Mouse (Mus musculus) liver, embryonic 15.5 days (tissue): ENCODE measurements at regions not wholly inside any gene's neighbourhood (a gene's known extent, or its start where the extent isn't known, plus 50 kb on each side); places are given as distances from the start of the nearest gene placed in this dataset.

ENCODE experiments used
- ATAC-seq: fragments of 200-750 bp; cut with Nextera tagmentation; 2 replicates; pipeline ENCODE4 v1.8.0; 2017; ENCODE audit warnings: moderate number of reproducible peaks, mild to moderate bottlenecking, moderate library complexity; ENCODE audit not compliant: insufficient read depth
- H3K27ac ChIP-seq: fragments of 300-500 bp; sonication (generic); replicated peaks from 2 replicates; pipeline ENCODE4 v1.5.1; 2015; ENCODE audit warnings: mild to moderate bottlenecking, inconsistent platforms
- H3K27me3 ChIP-seq: fragments of 300-500 bp; sonication (generic); 2 replicates; pipeline ENCODE4 v1.6.1; 2015; ENCODE audit warnings: mild to moderate bottlenecking, inconsistent platforms
- H3K36me3 ChIP-seq: fragments of 300-500 bp; sonication (generic); replicated peaks from 2 replicates; pipeline ENCODE4 v1.6.1; 2015; ENCODE audit warnings: moderate library complexity, mild to moderate bottlenecking, inconsistent platforms
- H3K4me1 ChIP-seq: fragments of 300-500 bp; sonication (generic); replicated peaks from 2 replicates; pipeline ENCODE4 v1.6.1; 2015; ENCODE audit warnings: inconsistent platforms
- H3K4me2 ChIP-seq: fragments of 300-500 bp; sonication (generic); 2 replicates; pipeline ENCODE4 v1.6.1; 2015; ENCODE audit warnings: moderate library complexity, mild to moderate bottlenecking, inconsistent platforms
- H3K4me3 ChIP-seq: fragments of 300-500 bp; sonication (generic); replicated peaks from 2 replicates; pipeline ENCODE4 v1.5.1; 2015; ENCODE audit warnings: mild to moderate bottlenecking, inconsistent platforms
- H3K9ac ChIP-seq: fragments of 300-500 bp; sonication (generic); 2 replicates; pipeline ENCODE4 v1.6.1; 2015; ENCODE audit warnings: moderate library complexity, mild to moderate bottlenecking, inconsistent platforms
- H3K9me3 ChIP-seq: fragments of 300-500 bp; sonication (generic); replicated peaks from 2 replicates; pipeline ENCODE4 v1.6.1; 2016; ENCODE audit warnings: inconsistent platforms
- WGBS: fragments of 180-500 bp; shearing (Covaris S2); methylation state at CpG from one replicate; pipeline ENCODE4 v1.1.7; 2015; ENCODE audit warnings: mixed read lengths; ENCODE audit not compliant: insufficient replicate concordance; 5-methylcytosine and 5-hydroxymethylcytosine counted together

- WGBS: 43% methylated on average over 16 of the region's 16 CpGs
- H3K4me1 ChIP-seq: no peaks in the 10 kb centered on the region
- H3K9me3 ChIP-seq: no peaks in the 10 kb centered on the region
- no peak overlapping the region for H3K9ac ChIP-seq
- no peaks in the 10 kb centered on the region for H3K36me3 ChIP-seq
- no peak overlapping the region for H3K4me2 ChIP-seq
- ATAC-seq: no peak
- H3K4me3 ChIP-seq: no peak overlapping the region
- no peaks in the 10 kb centered on the region for H3K27me3 ChIP-seq
- no peak overlapping the region for H3K27ac ChIP-seq
Observed at GRCm38 (mm10) chr1:64226001-64226918, 104.2 kb upstream of the Klf7 start.

DNA sequence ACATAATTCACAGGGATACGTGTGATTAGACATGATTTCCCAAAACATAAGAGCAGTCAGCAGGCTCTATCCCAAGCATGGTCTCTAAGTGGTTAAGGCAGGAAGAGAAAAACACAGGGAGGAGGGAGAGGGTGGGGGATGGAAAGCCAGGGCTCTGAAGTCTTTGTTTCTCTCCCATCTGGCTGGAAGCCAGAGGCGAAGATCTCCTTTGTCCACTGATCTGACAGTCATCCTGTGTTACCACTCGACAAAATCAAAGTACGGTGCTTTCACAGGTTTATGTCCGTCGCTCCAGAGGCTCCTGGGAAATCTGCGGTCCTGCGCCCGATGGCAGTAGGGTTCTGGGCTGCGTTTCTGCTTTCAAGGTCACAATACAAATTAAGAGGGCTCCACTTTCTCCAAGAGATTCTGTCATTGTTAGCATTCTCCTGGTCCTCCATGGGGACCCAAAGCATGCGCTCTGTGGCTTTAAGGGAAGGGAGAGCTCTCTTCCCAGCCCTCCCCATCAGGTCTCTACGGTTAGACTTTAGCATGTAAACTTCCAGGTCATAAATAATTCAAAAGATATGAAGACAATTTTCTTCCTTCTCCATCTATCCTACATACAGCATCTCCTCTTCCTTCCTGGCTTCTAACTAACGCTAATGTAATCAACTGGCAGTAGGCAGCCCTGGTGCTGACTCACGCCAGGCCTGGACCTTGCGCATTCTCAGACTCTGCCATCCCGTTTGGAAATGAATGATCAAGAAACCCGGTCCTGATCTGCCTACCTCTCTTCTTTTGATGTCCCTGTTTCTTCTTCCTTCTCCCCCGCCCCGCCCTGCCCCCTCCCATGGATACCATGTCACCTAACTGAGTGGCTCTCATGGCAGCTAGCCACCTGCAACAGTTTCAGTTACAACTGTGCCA, 102.0 kb upstream of the Klf7 start:
- no peak overlapping the region for H3K9ac ChIP-seq
- 66% methylated on average over 19 of the region's 19 CpGs for WGBS
- no peaks in the 10 kb centered on the region for H3K27me3 ChIP-seq
- no peak overlapping the region for H3K4me3 ChIP-seq
- H3K36me3 ChIP-seq: no peaks in the 10 kb centered on the region
- no peak overlapping the region for H3K27ac ChIP-seq
- H3K4me1 ChIP-seq: no peaks in the 10 kb centered on the region
- H3K9me3 ChIP-seq: no peaks in the 10 kb centered on the region
- no peak for ATAC-seq
- no peak overlapping the region for H3K4me2 ChIP-seq

- no peaks in the 10 kb centered on the region for H3K4me1 ChIP-seq
- H3K9ac ChIP-seq: no peak overlapping the region
- no peaks in the 10 kb centered on the region for H3K36me3 ChIP-seq
- H3K4me3 ChIP-seq: no peak overlapping the region
- no peaks in the 10 kb centered on the region for H3K9me3 ChIP-seq
- 12% methylated on average over 2 of the region's 2 CpGs for WGBS
- H3K27ac ChIP-seq: no peak overlapping the region
- no peaks in the 10 kb centered on the region for H3K27me3 ChIP-seq
- no peak overlapping the region for H3K4me2 ChIP-seq
- ATAC-seq: no peak
Observed at GRCm38 (mm10) chr1:64222475-64222874, 100.4 kb upstream of the Klf7 start.

- H3K36me3 ChIP-seq: no peaks in the 10 kb centered on the region
- H3K9ac ChIP-seq: no peak overlapping the region
- WGBS: 69% methylated on average over 1 of the region's 1 CpGs
- H3K27ac ChIP-seq: no peak overlapping the region
- no peaks in the 10 kb centered on the region for H3K9me3 ChIP-seq
- no peak for ATAC-seq
- H3K4me3 ChIP-seq: no peak overlapping the region
- H3K4me2 ChIP-seq: no peak overlapping the region
- no peaks in the 10 kb centered on the region for H3K4me1 ChIP-seq
- no peaks in the 10 kb centered on the region for H3K27me3 ChIP-seq
Observed at GRCm38 (mm10) chr1:64220486-64220885, 98.4 kb upstream of the Klf7 start.

DNA sequence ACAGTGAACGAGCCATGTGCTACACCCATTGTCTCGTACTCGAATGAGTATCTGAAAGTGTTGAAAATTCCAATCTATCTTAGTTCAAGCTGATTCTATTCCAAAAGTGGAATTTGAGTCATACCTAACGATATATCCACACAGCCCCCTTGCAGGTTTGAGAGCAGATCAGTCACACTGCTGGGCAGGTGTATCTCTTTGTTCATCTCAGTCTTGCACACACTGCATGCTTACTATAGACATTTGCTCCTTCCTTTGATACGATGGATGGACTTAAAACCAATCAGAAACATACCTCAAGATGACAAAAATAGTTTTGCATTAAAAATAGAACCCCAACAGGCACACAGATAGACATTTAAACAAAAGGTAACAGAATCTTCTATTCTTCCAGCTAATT, 98.0 kb upstream of the Klf7 start:
- Histone ChIP-seq H3K4me1 (no peaks in the 10 kb centered on the region), H3K9ac (no peak overlapping the region), H3K27me3 (no peaks in the 10 kb centered on the region), H3K27ac (no peak overlapping the region), H3K4me2 (no peak overlapping the region), H3K4me3 (no peak overlapping the region), H3K36me3 (no peaks in the 10 kb centered on the region), H3K9me3 (no peaks in the 10 kb centered on the region)
- no peak for ATAC-seq
- 63% methylated on average over 5 of the region's 5 CpGs for WGBS

- 41% methylated on average over 4 of the region's 4 CpGs for WGBS
Observed at GRCm38 (mm10) chr1:64215646-64216045, 93.6 kb upstream of the Klf7 start.

GRCm38 (mm10) chr1:64209131-64209530, 87.0 kb upstream of the Klf7 start:
- no peak for ATAC-seq
- Histone ChIP-seq H3K9me3 (no peaks in the 10 kb centered on the region), H3K9ac (no peak overlapping the region), H3K4me2 (no peak overlapping the region), H3K27ac (no peak overlapping the region), H3K27me3 (no peaks in the 10 kb centered on the region), H3K4me3 (no peak overlapping the region), H3K36me3 (no peaks in the 10 kb centered on the region), H3K4me1 (no peaks in the 10 kb centered on the region)
- 27% methylated on average over 1 of the region's 1 CpGs for WGBS

More at GRCm38 (mm10) chr1:64215646-64216045, 93.6 kb upstream of the Klf7 start:
- no peaks in the 10 kb centered on the region for H3K36me3 ChIP-seq
- no peak overlapping the region for H3K4me2 ChIP-seq
- no peak overlapping the region for H3K27ac ChIP-seq
- no peak for ATAC-seq
- H3K4me3 ChIP-seq: no peak overlapping the region
- H3K4me1 ChIP-seq: no peaks in the 10 kb centered on the region
- H3K9ac ChIP-seq: no peak overlapping the region
- H3K27me3 ChIP-seq: no peaks in the 10 kb centered on the region
- no peaks in the 10 kb centered on the region for H3K9me3 ChIP-seq

DNA sequence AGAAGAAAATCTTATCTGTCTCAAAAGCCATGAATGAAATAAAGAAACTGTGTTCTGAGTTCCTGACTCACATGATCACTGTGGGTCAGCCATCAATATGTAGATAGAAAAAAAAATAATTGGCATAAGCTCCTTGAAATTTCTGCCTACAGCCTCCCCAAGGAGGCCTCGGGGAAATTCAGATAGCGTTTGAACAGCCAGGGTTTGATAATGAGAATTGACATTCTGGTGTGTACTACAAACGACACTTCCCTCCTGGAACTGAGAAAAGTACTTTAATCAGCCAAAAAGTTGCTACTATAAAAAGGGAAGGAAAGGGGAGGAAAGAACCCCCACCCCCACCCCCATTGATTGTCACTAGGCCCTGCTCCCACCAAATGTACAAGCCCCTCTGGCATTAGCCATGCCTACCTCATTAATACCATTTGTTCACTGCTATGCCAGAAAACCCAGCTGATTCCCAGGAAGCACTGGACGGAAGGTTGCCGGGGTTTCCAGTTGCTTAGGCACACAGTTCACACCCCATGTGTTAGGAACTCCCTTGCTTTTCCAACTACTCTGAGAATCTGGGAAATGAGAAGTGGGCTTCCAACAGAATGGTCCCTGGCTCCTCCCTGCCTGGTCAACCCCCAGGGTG, 78.4 kb upstream of the Klf7 start:
- H3K27ac ChIP-seq: no peak overlapping the region
- no peaks in the 10 kb centered on the region for H3K27me3 ChIP-seq
- WGBS: 39% methylated on average over 5 of the region's 5 CpGs
- H3K4me3 ChIP-seq: no peak overlapping the region
- no peak overlapping the region for H3K9ac ChIP-seq
- no peak for ATAC-seq
- no peaks in the 10 kb centered on the region for H3K4me1 ChIP-seq
- H3K4me2 ChIP-seq: no peak overlapping the region
- no peaks in the 10 kb centered on the region for H3K9me3 ChIP-seq
- H3K36me3 ChIP-seq: no peaks in the 10 kb centered on the region

DNA sequence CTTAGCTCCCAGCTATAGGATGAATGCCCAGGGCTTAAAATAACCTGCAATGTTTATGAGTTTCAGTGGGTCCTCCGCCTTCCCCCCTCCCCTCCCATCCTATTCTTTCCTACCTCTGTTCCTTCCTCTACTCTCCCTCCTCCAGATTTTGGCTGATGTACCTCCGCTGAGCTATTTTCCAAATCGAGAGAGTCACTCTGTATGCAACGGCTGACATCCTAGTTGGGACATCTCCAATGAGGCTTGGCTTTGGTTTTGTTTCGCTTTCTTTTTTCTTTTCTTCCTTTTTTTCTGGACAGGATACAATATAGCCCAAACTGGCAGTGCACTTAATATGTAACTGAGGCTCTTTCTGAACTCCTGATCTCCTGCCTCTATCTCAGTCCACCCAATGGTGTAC, 76.7 kb upstream of the Klf7 start:
- Histone ChIP-seq H3K4me1 (no peaks in the 10 kb centered on the region), H3K4me3 (no peak overlapping the region), H3K27me3 (no peaks in the 10 kb centered on the region), H3K9ac (no peak overlapping the region), H3K27ac (no peak overlapping the region), H3K36me3 (no peaks in the 10 kb centered on the region), H3K9me3 (no peaks in the 10 kb centered on the region), H3K4me2 (no peak overlapping the region; the same call in 1 of the 2 replicates)
- WGBS: 55% methylated on average over 5 of the region's 5 CpGs
- no peak for ATAC-seq

DNA sequence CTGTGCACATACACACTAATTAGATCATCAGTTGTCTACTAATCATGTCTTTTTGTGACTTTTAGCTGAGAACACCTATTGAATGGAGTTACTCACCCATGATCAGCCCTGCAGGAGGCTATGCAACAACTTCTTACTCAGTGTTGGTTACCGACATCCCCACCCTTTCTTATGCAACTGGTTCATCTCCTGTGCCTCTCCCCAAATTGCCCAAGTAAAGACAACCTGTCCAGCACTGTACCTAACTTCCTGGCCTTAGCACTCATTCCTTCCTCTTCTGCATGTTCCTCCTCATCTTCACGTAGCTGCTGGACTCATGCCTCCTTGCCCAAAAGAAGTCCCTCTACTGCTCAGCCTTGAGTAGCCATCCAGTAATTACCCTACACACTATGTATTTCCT, 76.2 kb upstream of the Klf7 start:
- H3K27me3 ChIP-seq: no peaks in the 10 kb centered on the region

DNA sequence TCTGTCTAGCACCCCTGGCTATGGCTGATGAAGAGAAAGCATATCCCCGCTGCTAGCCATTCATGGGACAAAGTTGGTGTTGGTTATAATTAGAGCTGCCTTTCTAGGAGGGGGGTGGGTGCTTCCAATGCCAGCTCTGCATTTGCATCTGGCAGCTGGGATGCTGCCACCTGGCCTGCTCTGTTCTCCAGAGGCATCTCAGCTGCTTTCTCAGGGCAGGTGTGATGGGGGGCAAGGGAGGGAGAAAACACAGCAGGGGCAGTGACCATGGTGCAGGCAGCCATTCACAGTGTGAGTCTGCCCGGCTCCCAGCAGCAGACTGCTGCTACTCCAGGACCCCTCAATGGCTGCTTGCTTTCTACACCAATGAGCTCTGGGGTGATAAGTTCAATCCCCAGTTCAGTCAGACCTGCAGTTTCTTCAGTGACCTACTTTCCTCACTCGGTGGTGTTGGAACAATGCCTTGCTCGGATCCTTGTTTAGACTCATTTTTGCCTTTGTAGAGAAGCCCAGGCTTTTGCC, 73.9 kb upstream of the Klf7 start:
- H3K9me3 ChIP-seq: no peaks in the 10 kb centered on the region

More for the DNA sequence above, 76.2 kb upstream of the Klf7 start:
- 52% methylated on average over 2 of the region's 2 CpGs for WGBS
- H3K4me2 ChIP-seq: no peak overlapping the region; the same call in 1 of the 2 replicates
- H3K9ac ChIP-seq: no peak overlapping the region
- H3K36me3 ChIP-seq: no peaks in the 10 kb centered on the region
- no peak overlapping the region for H3K4me3 ChIP-seq
- H3K4me1 ChIP-seq: no peaks in the 10 kb centered on the region
- H3K9me3 ChIP-seq: no peaks in the 10 kb centered on the region
- H3K27ac ChIP-seq: no peak overlapping the region
- no peak for ATAC-seq

More for the DNA sequence above, 73.9 kb upstream of the Klf7 start:
- Histone ChIP-seq H3K9ac (no peak overlapping the region), H3K27me3 (no peaks in the 10 kb centered on the region), H3K4me1 (no peaks in the 10 kb centered on the region), H3K4me2 (no peak overlapping the region), H3K4me3 (no peak overlapping the region), H3K27ac (no peak overlapping the region), H3K36me3 (no peaks in the 10 kb centered on the region)
- WGBS: 59% methylated on average over 4 of the region's 4 CpGs
- no peak for ATAC-seq
